Mouse (Mus musculus): Measurements from ENCODE around the gene Gpx4. TPM values are rescaled to one million over a fixed set of nuclear protein-coding genes. Genes with fewer than 3 reads are reported as not detected.

Gpx4 gene
- polyA plus RNA-seq, 1 experiment from 2014 or later = 515 TPM

DNA sequence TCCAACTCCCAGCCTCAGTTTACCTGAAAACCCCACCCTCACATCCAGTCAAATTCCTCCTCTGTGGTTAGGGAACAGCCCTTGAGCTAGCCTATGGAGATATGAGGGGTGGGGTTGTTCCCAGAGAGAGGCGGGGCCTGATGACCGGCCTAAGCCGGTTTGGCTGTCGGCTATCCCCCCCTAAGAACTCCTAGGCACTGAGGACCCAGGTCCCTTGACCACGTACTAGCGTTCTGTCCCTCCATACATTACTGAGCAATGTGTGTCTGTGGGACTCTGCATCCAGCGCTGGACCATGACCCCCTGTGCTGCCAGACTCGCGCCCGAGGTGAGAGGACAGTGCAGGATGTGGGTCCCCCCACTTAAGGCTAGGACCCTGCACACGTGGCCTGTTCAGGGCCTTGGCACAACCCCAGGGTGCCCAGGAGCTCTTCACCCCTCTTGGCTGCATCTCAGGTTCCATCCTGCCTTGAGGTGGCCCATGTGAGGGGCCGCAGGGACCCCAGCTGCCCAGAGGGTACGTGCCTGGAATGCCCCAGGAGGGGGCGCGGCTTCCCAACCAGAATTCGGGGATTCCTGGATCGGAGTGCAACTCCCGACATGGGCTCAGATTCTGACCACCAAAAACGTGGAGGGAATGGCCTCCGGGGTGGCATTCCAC, 27.4 kb upstream of the Gpx4 start:
- Histone ChIP-seq H3K27ac (replicated peaks; ENCODE audit: low read depth, low read length) (no peak overlapping the region), H3K4me1 (ENCODE audit: control insufficient read depth, insufficient read depth, low read length) (peaks cover 4% of the 10 kb centered on the region), H3K9ac (replicated peaks; ENCODE audit: low read length) (peak overlapping the region; percentile 47), H3K9me3 (replicated peaks; ENCODE audit: control insufficient read depth, low read length) (no peaks in the 10 kb centered on the region), H3K27me3 (ENCODE audit: control insufficient read depth, insufficient read depth, low read length) (peaks cover 9% of the 10 kb centered on the region), H3K4me3 (ENCODE audit: low read depth, low read length) (peak overlapping the region; percentile 9), H3K36me3 (replicated peaks; ENCODE audit: control insufficient read depth, insufficient read depth, low read depth, low read length) (no peaks in the 10 kb centered on the region), H3K4me2 (ENCODE audit: low read depth, low read length) (peak overlapping the region; percentile 32)
- DNase-seq (ENCODE audit: low spot score) = peak; percentile 66
- 4% methylated on average over 20 of the region's 20 CpGs for WGBS
- peak; percentile 51; the same call in 1 of the 2 replicates for ATAC-seq (replicated peaks; ENCODE audit: insufficient number of reproducible peaks, low FRiP score, low TSS enrichment, low read depth)

DNA sequence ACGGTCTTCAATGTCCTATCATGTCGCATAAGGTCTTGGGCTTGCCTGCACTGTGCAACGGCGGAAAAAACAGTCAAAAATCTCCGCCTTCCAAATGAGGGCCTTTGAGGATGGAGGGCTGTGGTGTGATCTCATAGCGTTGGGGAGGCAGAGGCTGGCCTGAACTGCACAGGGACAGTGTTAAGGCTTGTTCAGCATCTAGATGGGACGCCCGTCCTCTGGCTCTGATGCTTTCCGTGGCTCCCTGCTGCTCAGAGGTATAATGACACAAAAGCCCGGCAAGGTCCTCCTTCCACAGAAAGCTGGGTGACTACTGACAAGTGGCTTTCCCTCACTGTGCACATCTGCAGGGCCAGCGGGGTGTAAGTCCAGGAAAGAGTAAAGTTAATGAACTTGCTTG, 26.8 kb upstream of the Gpx4 start:
- H3K4me2 ChIP-seq (ENCODE audit: low read depth, low read length) = peak overlapping the region; percentile 32
- H3K4me1 ChIP-seq (ENCODE audit: control insufficient read depth, insufficient read depth, low read length) = peaks cover 4% of the 10 kb centered on the region
- H3K27ac ChIP-seq (replicated peaks; ENCODE audit: low read depth, low read length) = no peak overlapping the region
- peaks cover 4% of the 10 kb centered on the region for H3K27me3 ChIP-seq (ENCODE audit: control insufficient read depth, insufficient read depth, low read length)
- H3K36me3 ChIP-seq (replicated peaks; ENCODE audit: control insufficient read depth, insufficient read depth, low read depth, low read length) = no peaks in the 10 kb centered on the region
- DNase-seq (ENCODE audit: low spot score) (no peak), ATAC-seq (replicated peaks; ENCODE audit: insufficient number of reproducible peaks, low FRiP score, low TSS enrichment, low read depth) (no peak)
- no peaks in the 10 kb centered on the region for H3K9me3 ChIP-seq (replicated peaks; ENCODE audit: control insufficient read depth, low read length)
- peak overlapping the region; percentile 47 for H3K9ac ChIP-seq (replicated peaks; ENCODE audit: low read length)
- WGBS = 17% methylated on average over 11 of the region's 11 CpGs
- peak overlapping the region; percentile 9; the same call in 1 of the 2 replicates for H3K4me3 ChIP-seq (ENCODE audit: low read depth, low read length)

DNA sequence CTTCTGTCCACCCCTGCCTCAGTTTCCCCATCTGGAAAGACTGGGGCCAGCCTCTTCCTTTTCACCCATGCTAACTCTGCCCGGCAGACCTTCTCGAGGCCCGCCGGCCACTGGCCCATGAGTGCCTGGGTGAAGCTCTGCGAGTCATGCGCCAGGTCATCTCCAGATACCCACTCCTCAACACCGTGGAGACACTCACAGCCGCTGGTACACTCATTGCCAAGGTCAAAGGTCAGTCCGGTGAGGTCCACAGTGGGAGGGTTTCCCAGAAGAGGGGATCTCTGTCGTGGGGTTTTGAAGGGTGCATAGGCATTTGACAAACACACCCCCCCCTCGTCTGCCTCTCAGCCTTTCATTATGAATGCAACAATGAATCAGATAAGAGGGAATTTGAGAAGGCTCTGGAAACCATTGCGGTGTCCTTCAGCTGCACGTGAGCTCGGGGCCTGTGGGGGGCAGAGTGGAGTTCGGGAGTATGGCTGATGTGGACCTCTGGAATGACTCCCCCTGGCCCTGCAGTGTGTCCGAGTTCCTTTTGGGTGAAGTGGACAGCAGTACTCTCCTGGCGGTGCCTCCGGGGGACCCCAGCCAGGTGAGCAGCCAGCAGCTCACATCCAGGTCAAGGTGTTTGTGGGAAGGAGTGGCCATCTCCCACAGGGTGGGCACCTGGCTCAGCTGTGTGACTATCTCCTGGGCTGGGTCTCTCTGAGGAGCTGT, 26.2 kb upstream of the Gpx4 start:
- WGBS = 79% methylated on average over 18 of the region's 18 CpGs

DNA sequence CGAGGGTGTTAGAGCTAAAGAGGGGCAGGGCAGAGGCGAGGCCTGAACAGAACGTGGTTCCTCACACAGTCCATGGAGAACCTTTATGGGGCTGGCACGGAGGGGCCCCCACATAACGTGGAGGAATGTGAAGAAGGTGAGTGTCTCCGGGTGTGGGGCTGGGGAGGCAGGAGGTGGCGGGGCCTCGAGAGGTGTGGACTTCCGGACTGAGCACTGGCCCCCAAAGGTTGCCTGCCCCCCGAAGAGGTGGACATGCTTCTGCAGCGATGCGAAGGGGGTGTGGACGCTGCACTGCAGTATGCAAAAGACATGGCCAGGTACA, 25.7 kb upstream of the Gpx4 start:
- H3K27ac ChIP-seq (replicated peaks; ENCODE audit: low read depth, low read length) = no peak overlapping the region
- no peaks in the 10 kb centered on the region for H3K27me3 ChIP-seq (ENCODE audit: control insufficient read depth, insufficient read depth, low read length)
- no peaks in the 10 kb centered on the region for H3K9me3 ChIP-seq (replicated peaks; ENCODE audit: control insufficient read depth, low read length)
- H3K36me3 ChIP-seq (replicated peaks; ENCODE audit: control insufficient read depth, insufficient read depth, low read depth, low read length) = no peaks in the 10 kb centered on the region
- H3K9ac ChIP-seq (replicated peaks; ENCODE audit: low read length) = no peak overlapping the region
- peaks cover 4% of the 10 kb centered on the region for H3K4me1 ChIP-seq (ENCODE audit: control insufficient read depth, insufficient read depth, low read length)
- WGBS = 90% methylated on average over 13 of the region's 13 CpGs
- no peak for DNase-seq (ENCODE audit: low spot score)
- H3K4me2 ChIP-seq (ENCODE audit: low read depth, low read length) = no peak overlapping the region
- no peak overlapping the region for H3K4me3 ChIP-seq (ENCODE audit: low read depth, low read length)
- ATAC-seq (replicated peaks; ENCODE audit: insufficient number of reproducible peaks, low FRiP score, low TSS enrichment, low read depth) = no peak

More for the DNA sequence above, 26.2 kb upstream of the Gpx4 start:
- no peak overlapping the region for H3K27ac ChIP-seq (replicated peaks; ENCODE audit: low read depth, low read length)
- no peak overlapping the region; the same call in 1 of the 2 replicates for H3K4me2 ChIP-seq (ENCODE audit: low read depth, low read length)
- H3K4me1 ChIP-seq (ENCODE audit: control insufficient read depth, insufficient read depth, low read length) = peaks cover 4% of the 10 kb centered on the region
- H3K9ac ChIP-seq (replicated peaks; ENCODE audit: low read length) = no peak overlapping the region
- H3K9me3 ChIP-seq (replicated peaks; ENCODE audit: control insufficient read depth, low read length) = no peaks in the 10 kb centered on the region
- H3K4me3 ChIP-seq (ENCODE audit: low read depth, low read length) = no peak overlapping the region
- DNase-seq (ENCODE audit: low spot score) (no peak), ATAC-seq (replicated peaks; ENCODE audit: insufficient number of reproducible peaks, low FRiP score, low TSS enrichment, low read depth) (no peak)
- H3K27me3 ChIP-seq (ENCODE audit: control insufficient read depth, insufficient read depth, low read length) = no peaks in the 10 kb centered on the region
- H3K36me3 ChIP-seq (replicated peaks; ENCODE audit: control insufficient read depth, insufficient read depth, low read depth, low read length) = no peaks in the 10 kb centered on the region

DNA sequence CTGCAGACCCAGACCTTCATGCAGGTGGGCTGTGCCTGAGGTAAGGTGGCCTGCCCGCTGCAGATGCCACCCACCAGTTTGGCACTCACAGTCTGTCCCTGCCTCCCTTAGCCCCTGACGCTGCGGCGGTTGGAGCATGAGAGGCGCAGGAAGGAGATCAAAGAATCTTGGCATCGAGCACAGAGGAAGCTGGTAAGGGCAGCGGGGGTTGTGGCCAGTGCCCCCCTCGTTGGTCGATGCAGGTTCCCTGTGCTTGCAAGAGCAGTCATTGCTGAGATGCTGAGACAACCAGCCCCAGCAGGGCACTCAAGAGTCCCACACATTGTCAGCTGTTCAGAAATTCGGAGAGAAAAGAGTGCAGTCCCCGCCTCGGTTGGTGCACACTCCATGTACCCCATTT, 24.8 kb upstream of the Gpx4 start:
- Histone ChIP-seq H3K9ac (replicated peaks; ENCODE audit: low read length) (no peak overlapping the region), H3K36me3 (replicated peaks; ENCODE audit: control insufficient read depth, insufficient read depth, low read depth, low read length) (no peaks in the 10 kb centered on the region), H3K4me3 (ENCODE audit: low read depth, low read length) (no peak overlapping the region), H3K27ac (replicated peaks; ENCODE audit: low read depth, low read length) (no peak overlapping the region), H3K4me2 (ENCODE audit: low read depth, low read length) (no peak overlapping the region), H3K4me1 (ENCODE audit: control insufficient read depth, insufficient read depth, low read length) (peaks cover 4% of the 10 kb centered on the region), H3K27me3 (ENCODE audit: control insufficient read depth, insufficient read depth, low read length) (no peaks in the 10 kb centered on the region), H3K9me3 (replicated peaks; ENCODE audit: control insufficient read depth, low read length) (no peaks in the 10 kb centered on the region)
- DNase-seq (ENCODE audit: low spot score) = no peak
- no peak for ATAC-seq (replicated peaks; ENCODE audit: insufficient number of reproducible peaks, low FRiP score, low TSS enrichment, low read depth)
- 95% methylated on average over 12 of the region's 12 CpGs for WGBS

DNA sequence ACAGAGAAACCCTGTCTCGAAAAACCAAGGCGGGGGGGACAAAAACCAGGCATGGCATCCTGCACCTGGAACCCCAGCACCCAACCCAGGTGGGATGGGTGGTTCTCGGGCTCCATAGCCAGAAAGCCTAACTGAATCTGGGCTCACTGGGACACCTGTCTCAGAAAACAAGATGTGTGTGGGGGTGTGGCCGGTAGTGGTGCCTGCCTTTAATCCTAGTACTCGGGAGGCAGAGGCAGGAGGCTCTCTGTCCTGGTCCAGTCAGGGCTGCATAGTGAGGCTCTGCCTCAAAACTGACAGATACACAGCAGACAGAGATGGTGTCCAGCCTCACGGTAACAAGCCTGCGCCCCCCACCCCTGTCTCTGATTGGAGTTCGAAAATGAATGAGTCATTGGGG, 24.2 kb upstream of the Gpx4 start:
- no peak for DNase-seq (ENCODE audit: low spot score)
- H3K4me2 ChIP-seq (ENCODE audit: low read depth, low read length) = no peak overlapping the region
- H3K9me3 ChIP-seq (replicated peaks; ENCODE audit: control insufficient read depth, low read length) = no peaks in the 10 kb centered on the region
- H3K36me3 ChIP-seq (replicated peaks; ENCODE audit: control insufficient read depth, insufficient read depth, low read depth, low read length) = no peaks in the 10 kb centered on the region
- peaks cover 4% of the 10 kb centered on the region for H3K4me1 ChIP-seq (ENCODE audit: control insufficient read depth, insufficient read depth, low read length)
- no peak overlapping the region for H3K9ac ChIP-seq (replicated peaks; ENCODE audit: low read length)
- H3K27ac ChIP-seq (replicated peaks; ENCODE audit: low read depth, low read length) = no peak overlapping the region
- no peak overlapping the region for H3K4me3 ChIP-seq (ENCODE audit: low read depth, low read length)
- WGBS = 95% methylated on average over 8 of the region's 8 CpGs
- ATAC-seq (replicated peaks; ENCODE audit: insufficient number of reproducible peaks, low FRiP score, low TSS enrichment, low read depth) = no peak
- no peaks in the 10 kb centered on the region for H3K27me3 ChIP-seq (ENCODE audit: control insufficient read depth, insufficient read depth, low read length)

DNA sequence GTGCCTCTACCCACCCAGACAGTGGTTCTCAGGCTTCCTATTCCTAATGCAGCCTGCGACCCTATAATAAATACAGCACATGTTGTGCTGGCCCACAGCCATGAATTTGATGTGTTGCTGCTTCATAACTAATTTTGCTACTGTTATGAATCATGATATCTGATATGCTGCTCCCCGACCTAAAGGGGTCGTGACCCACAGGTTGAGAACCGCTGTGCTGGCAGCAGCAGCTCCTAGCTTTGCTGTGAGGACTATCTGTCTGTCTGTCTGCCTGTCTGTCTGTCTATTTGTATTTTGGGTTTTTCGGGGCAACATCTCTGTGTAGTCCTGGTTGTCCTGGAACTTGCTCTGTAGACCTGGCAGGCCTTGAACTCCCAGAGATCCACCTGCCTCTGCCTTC, 23.2 kb upstream of the Gpx4 start:
- Histone ChIP-seq H3K36me3 (replicated peaks; ENCODE audit: control insufficient read depth, insufficient read depth, low read depth, low read length) (no peaks in the 10 kb centered on the region), H3K27me3 (ENCODE audit: control insufficient read depth, insufficient read depth, low read length) (no peaks in the 10 kb centered on the region), H3K27ac (replicated peaks; ENCODE audit: low read depth, low read length) (no peak overlapping the region), H3K4me2 (ENCODE audit: low read depth, low read length) (no peak overlapping the region), H3K9me3 (replicated peaks; ENCODE audit: control insufficient read depth, low read length) (no peaks in the 10 kb centered on the region), H3K4me1 (ENCODE audit: control insufficient read depth, insufficient read depth, low read length) (peaks cover 3% of the 10 kb centered on the region), H3K4me3 (ENCODE audit: low read depth, low read length) (no peak overlapping the region), H3K9ac (replicated peaks; ENCODE audit: low read length) (no peak overlapping the region)
- DNase-seq (ENCODE audit: low spot score) (no peak), ATAC-seq (replicated peaks; ENCODE audit: insufficient number of reproducible peaks, low FRiP score, low TSS enrichment, low read depth) (no peak)
- 85% methylated on average over 5 of the region's 5 CpGs for WGBS

DNA sequence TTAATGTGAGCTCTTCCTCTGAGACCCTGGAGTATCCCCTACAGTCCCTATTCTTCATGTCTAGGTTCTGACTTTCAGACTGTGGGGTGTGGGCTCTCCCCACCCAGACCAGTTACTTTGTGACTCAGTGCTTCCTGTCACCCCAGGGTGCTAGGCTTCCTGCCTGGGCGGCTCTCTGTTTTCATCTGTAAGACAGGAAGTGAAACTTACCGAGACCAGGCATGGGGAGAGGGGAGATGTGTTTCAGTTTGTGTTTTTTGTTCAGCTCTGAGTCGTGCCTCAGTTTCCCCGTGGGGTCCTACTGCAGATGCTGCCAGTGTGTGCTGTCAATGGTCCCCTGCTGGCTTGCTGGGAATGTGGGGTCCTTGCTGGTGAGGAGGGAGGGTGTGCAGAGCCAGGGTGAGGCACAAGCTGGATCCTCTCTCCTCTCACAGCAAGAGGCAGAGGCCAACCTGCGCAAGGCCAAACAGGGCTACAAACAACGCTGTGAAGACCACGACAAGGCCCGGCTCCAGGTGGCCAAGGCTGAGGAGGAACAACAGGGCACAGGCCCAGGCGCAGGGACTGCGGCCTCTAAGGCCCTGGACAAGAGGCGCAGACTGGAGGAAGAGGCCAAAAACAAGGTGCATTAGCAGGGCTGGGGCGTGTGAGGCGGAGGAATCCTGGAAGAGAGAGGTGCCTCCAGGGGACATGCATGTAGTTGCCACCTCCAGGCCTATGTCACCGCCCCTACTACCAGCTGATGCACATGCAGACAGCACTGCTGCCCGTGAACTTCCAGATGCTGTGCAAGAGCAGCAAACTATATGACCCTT, 22.5 kb upstream of the Gpx4 start:
- H3K9ac ChIP-seq (replicated peaks; ENCODE audit: low read length) = no peak overlapping the region
- H3K27me3 ChIP-seq (ENCODE audit: control insufficient read depth, insufficient read depth, low read length) = no peaks in the 10 kb centered on the region
- H3K4me1 ChIP-seq (ENCODE audit: control insufficient read depth, insufficient read depth, low read length) = no peaks in the 10 kb centered on the region; the same call in none of the 2 replicates
- no peaks in the 10 kb centered on the region for H3K9me3 ChIP-seq (replicated peaks; ENCODE audit: control insufficient read depth, low read length)
- 80% methylated on average over 15 of the region's 15 CpGs for WGBS
- ATAC-seq (replicated peaks; ENCODE audit: insufficient number of reproducible peaks, low FRiP score, low TSS enrichment, low read depth) = no peak
- H3K27ac ChIP-seq (replicated peaks; ENCODE audit: low read depth, low read length) = no peak overlapping the region
- no peak overlapping the region for H3K4me2 ChIP-seq (ENCODE audit: low read depth, low read length)
- H3K36me3 ChIP-seq (replicated peaks; ENCODE audit: control insufficient read depth, insufficient read depth, low read depth, low read length) = no peaks in the 10 kb centered on the region
- DNase-seq (ENCODE audit: low spot score) = no peak
- H3K4me3 ChIP-seq (ENCODE audit: low read depth, low read length) = no peak overlapping the region

Measured in embryonic facial prominence, embryonic 11.5 days (tissue).